Mouse (Mus musculus) embryonic facial prominence, embryonic 12.5 days (tissue): ENCODE data around the gene Mzf1. TPM values are rescaled to one million over a fixed set of nuclear protein-coding genes. Genes with fewer than 3 reads are reported as not detected.
A peak's percentile ranks its signal among the peaks of the same experiment; 100 is the strongest.

ENCODE experiments used
- ATAC-seq: fragments of 200-750 bp; cut with Nextera tagmentation; 2 replicates; pipeline ENCODE4 v1.8.0; 2017; ENCODE audit not compliant: insufficient number of reproducible peaks, insufficient read depth, low FRiP score, low TSS enrichment
- H3K27ac ChIP-seq: fragments of 300-500 bp; sonication (generic); 2 replicates; pipeline ENCODE4 v1.5.1; 2016; ENCODE audit warnings: mild to moderate bottlenecking
- H3K27me3 ChIP-seq: fragments of 300-500 bp; sonication (generic); 2 replicates; pipeline ENCODE4 v1.6.1; 2016; ENCODE audit warnings: mild to moderate bottlenecking, moderate library complexity
- H3K36me3 ChIP-seq: fragments of 300-500 bp; sonication (generic); 2 replicates; pipeline ENCODE4 v1.6.1; 2016; ENCODE audit warnings: mild to moderate bottlenecking
- H3K4me1 ChIP-seq: fragments of 300-500 bp; sonication (generic); 2 replicates; pipeline ENCODE4 v1.6.1; 2016
- H3K4me2 ChIP-seq: fragments of 300-500 bp; sonication (generic); replicated peaks from 2 replicates; pipeline ENCODE4 v1.6.1; 2016; ENCODE audit warnings: mild to moderate bottlenecking, moderate library complexity
- H3K4me3 ChIP-seq: fragments of 300-500 bp; sonication (generic); 2 replicates; pipeline ENCODE4 v1.5.1; 2016; ENCODE audit warnings: mild to moderate bottlenecking
- H3K9ac ChIP-seq: fragments of 300-500 bp; sonication (generic); 2 replicates; pipeline ENCODE4 v1.6.1; 2016; ENCODE audit warnings: mild to moderate bottlenecking, moderate library complexity
- H3K9me3 ChIP-seq: fragments of 300-500 bp; sonication (generic); 2 replicates; pipeline ENCODE4 v1.6.1; 2016; ENCODE audit warnings: mild to moderate bottlenecking, moderate library complexity
- WGBS: fragments of 180-500 bp; shearing (Covaris S2); methylation state at CpG from one replicate; pipeline ENCODE4 v1.1.7; 2016; 5-methylcytosine and 5-hydroxymethylcytosine counted together
- polyA plus RNA-seq: library from polyadenylated mRNA; unstranded; fragments of >200 nt; fragmentation: Nextera tagmentation; extraction: Ambion mirVana; gene quantifications from 2 replicates; pipeline ENCODE4 v1.2.1, GENCODE M21; 2016

The Mzf1 gene
- polyA plus RNA-seq, 1 experiment from 2014 or later: 3.8 TPM

GRCm38 (mm10) chr7:13043445-13044253 is 10.9 kb downstream of the Mzf1 start:
- WGBS: 3% methylated on average over 88 of the region's 88 CpGs
- 0 out of 2 replicates have a peak, but pooled peaks have one; percentile 24 for ATAC-seq
- no peak overlapping the region for H3K27ac ChIP-seq
- no peaks in the 10 kb centered on the region for H3K36me3 ChIP-seq
- H3K4me1 ChIP-seq: peaks cover 16% of the 10 kb centered on the region; the same call in 1 of the 2 replicates
- H3K9me3 ChIP-seq: peaks cover 6% of the 10 kb centered on the region; the same call in 1 of the 2 replicates
- peak overlapping the region; percentile 49 for H3K4me3 ChIP-seq
- peak overlapping the region; percentile 61 for H3K9ac ChIP-seq
- H3K4me2 ChIP-seq: peak overlapping the region; percentile 83
- H3K27me3 ChIP-seq: peaks cover 50% of the 10 kb centered on the region

- Histone ChIP-seq H3K9ac (0 out of 2 replicates have a peak overlapping the region, but pooled peaks have one; percentile 61), H3K27me3 (peaks cover 50% of the 10 kb centered on the region), H3K4me1 (peaks cover 17% of the 10 kb centered on the region; the same call in 1 of the 2 replicates), H3K9me3 (peaks cover 6% of the 10 kb centered on the region; the same call in 1 of the 2 replicates), H3K27ac (no peak overlapping the region), H3K4me2 (peak overlapping the region; percentile 83), H3K4me3 (peak overlapping the region; percentile 49), H3K36me3 (no peaks in the 10 kb centered on the region)
- no peak for ATAC-seq
- 44% methylated on average over 16 of the region's 16 CpGs for WGBS
Observed at GRCm38 (mm10) chr7:13043120-13043444, 11.5 kb downstream of the Mzf1 start.

GRCm38 (mm10) chr7:13042511-13042910 is 12.1 kb downstream of the Mzf1 start:
- Histone ChIP-seq H3K4me2 (no peak overlapping the region), H3K36me3 (no peaks in the 10 kb centered on the region), H3K27ac (no peak overlapping the region), H3K9me3 (peaks cover 6% of the 10 kb centered on the region; the same call in 1 of the 2 replicates), H3K4me3 (no peak overlapping the region), H3K27me3 (peaks cover 50% of the 10 kb centered on the region), H3K4me1 (peaks cover 17% of the 10 kb centered on the region; the same call in 1 of the 2 replicates), H3K9ac (no peak overlapping the region)
- WGBS: 72% methylated on average over 6 of the region's 6 CpGs
- ATAC-seq: no peak

GRCm38 (mm10) chr7:13041256-13041655 is 13.3 kb downstream of the Mzf1 start:
- ATAC-seq: no peak
- Histone ChIP-seq H3K9ac (no peak overlapping the region), H3K27me3 (peaks cover 50% of the 10 kb centered on the region), H3K4me2 (no peak overlapping the region), H3K9me3 (peaks cover 6% of the 10 kb centered on the region; the same call in 1 of the 2 replicates), H3K4me1 (peaks cover 23% of the 10 kb centered on the region; the same call in 1 of the 2 replicates), H3K36me3 (peaks cover 2% of the 10 kb centered on the region), H3K4me3 (no peak overlapping the region), H3K27ac (no peak overlapping the region)
- 67% methylated on average over 1 of the region's 1 CpGs for WGBS

- Histone ChIP-seq H3K9me3 (peaks cover 6% of the 10 kb centered on the region; the same call in 1 of the 2 replicates), H3K4me1 (peaks cover 32% of the 10 kb centered on the region), H3K27me3 (peaks cover 38% of the 10 kb centered on the region), H3K9ac (peak overlapping the region; percentile 92), H3K27ac (no peak overlapping the region), H3K36me3 (peaks cover 18% of the 10 kb centered on the region), H3K4me2 (peak overlapping the region; percentile 90), H3K4me3 (peak overlapping the region; percentile 81)
- ATAC-seq: no peak
- 94% methylated on average over 1 of the region's 1 CpGs for WGBS
Observed at GRCm38 (mm10) chr7:13039181-13039580, 15.4 kb downstream of the Mzf1 start.

GRCm38 (mm10) chr7:13038621-13039169 is 15.9 kb downstream of the Mzf1 start:
- peaks cover 33% of the 10 kb centered on the region for H3K27me3 ChIP-seq
- peaks cover 18% of the 10 kb centered on the region for H3K36me3 ChIP-seq
- peak overlapping the region; percentile 92 for H3K9ac ChIP-seq
- H3K27ac ChIP-seq: peak overlapping the region; percentile 100
- H3K9me3 ChIP-seq: peaks cover 6% of the 10 kb centered on the region; the same call in 1 of the 2 replicates
- peak overlapping the region; percentile 81 for H3K4me3 ChIP-seq
- WGBS: 24% methylated on average over 15 of the region's 15 CpGs
- ATAC-seq: no peak
- peak overlapping the region; percentile 90 for H3K4me2 ChIP-seq
- peaks cover 33% of the 10 kb centered on the region for H3K4me1 ChIP-seq

- under 1% methylated on average over 63 of the region's 65 CpGs for WGBS
Observed at GRCm38 (mm10) chr7:13037901-13038555, 16.5 kb downstream of the Mzf1 start, which contains the start of gene Ube2m. Ube2m (minus strand) TSS chr7:13038275.

GRCm38 (mm10) chr7:13037366-13037765 is 17.2 kb downstream of the Mzf1 start:
- H3K9ac ChIP-seq: peak overlapping the region; percentile 92
- H3K4me2 ChIP-seq: peak overlapping the region; percentile 90
- H3K27me3 ChIP-seq: peaks cover 20% of the 10 kb centered on the region
- peak overlapping the region; percentile 100 for H3K27ac ChIP-seq
- no peak for ATAC-seq
- H3K4me3 ChIP-seq: peak overlapping the region; percentile 81
- under 1% methylated on average over 32 of the region's 33 CpGs for WGBS
- H3K9me3 ChIP-seq: no peaks in the 10 kb centered on the region
- peaks cover 30% of the 10 kb centered on the region for H3K36me3 ChIP-seq
- peaks cover 33% of the 10 kb centered on the region for H3K4me1 ChIP-seq

More at GRCm38 (mm10) chr7:13037901-13038555, 16.5 kb downstream of the Mzf1 start, which contains the start of gene Ube2m:
- peak; percentile 85 for ATAC-seq
- H3K4me2 ChIP-seq: peak within 1 kb of the TSS; percentile 90
- H3K9ac ChIP-seq: peak within 1 kb of the TSS; percentile 92
- peak within 1 kb of the TSS; percentile 100 for H3K27ac ChIP-seq
- peaks cover 33% of the 10 kb centered on the region for H3K4me1 ChIP-seq
- peaks cover 26% of the 10 kb centered on the region for H3K27me3 ChIP-seq
- peaks cover 4% of the 10 kb centered on the region; the same call in 1 of the 2 replicates for H3K9me3 ChIP-seq
- H3K4me3 ChIP-seq: peak within 1 kb of the TSS; percentile 81
- peaks cover 23% of the 10 kb centered on the region for H3K36me3 ChIP-seq

- WGBS: 41% methylated on average over 4 of the region's 4 CpGs
- H3K4me3 ChIP-seq: peak overlapping the region; percentile 81
- peaks cover 33% of the 10 kb centered on the region for H3K4me1 ChIP-seq
- ATAC-seq: no peak
- peaks cover 35% of the 10 kb centered on the region for H3K36me3 ChIP-seq
- peak overlapping the region; percentile 92 for H3K9ac ChIP-seq
- peak overlapping the region; percentile 90 for H3K4me2 ChIP-seq
- peak overlapping the region; percentile 100 for H3K27ac ChIP-seq
- no peaks in the 10 kb centered on the region for H3K9me3 ChIP-seq
- peaks cover 14% of the 10 kb centered on the region for H3K27me3 ChIP-seq
Observed at GRCm38 (mm10) chr7:13036806-13037205, 17.8 kb downstream of the Mzf1 start.

- Histone ChIP-seq H3K9ac (no peak overlapping the region; the same call in 1 of the 2 replicates), H3K27ac (peak overlapping the region; percentile 85; the same call in 1 of the 2 replicates), H3K4me1 (peaks cover 33% of the 10 kb centered on the region), H3K4me2 (peak overlapping the region; percentile 71), H3K36me3 (peaks cover 48% of the 10 kb centered on the region), H3K4me3 (no peak overlapping the region), H3K27me3 (no peaks in the 10 kb centered on the region), H3K9me3 (no peaks in the 10 kb centered on the region)
- WGBS: 86% methylated on average over 17 of the region's 17 CpGs
- ATAC-seq: no peak; the same call in 1 of the 2 replicates
Observed at GRCm38 (mm10) chr7:13035211-13035855, 19.2 kb downstream of the Mzf1 start.
